Mouse (Mus musculus): ENCODE results near the gene Srpx2.

Srpx2 gene

GRCm38 (mm10) chrX:133908261-133908660, at the start of gene Srpx2:
Gene Srpx2 (plus strand): TSS chrX:133908426.
- no peak for DNase-seq (ENCODE audit: low read depth, low spot score)

GRCm38 (mm10) chrX:133869743-133870142, 38.5 kb upstream of the Srpx2 start:
- DNase-seq (ENCODE audit: low read depth, low spot score): peak; percentile 5

- DNase-seq (ENCODE audit: low read depth, low spot score): no peak
These were observed 20.9 kb upstream of the Srpx2 start for GRCm38 (mm10) chrX:133887308-133887707.

- DNase-seq (ENCODE audit: low read depth, low spot score): no peak
These were observed 20.1 kb upstream of the Srpx2 start for GRCm38 (mm10) chrX:133888111-133888510.

- DNase-seq (ENCODE audit: low read depth, low spot score): no peak
These were observed 10.1 kb upstream of the Srpx2 start, which contains the start of gene Tspan6 for GRCm38 (mm10) chrX:133898014-133898542. Gene Tspan6 (minus strand): TSS chrX:133898429.

- DNase-seq (ENCODE audit: low read depth, low spot score): no peak
These were observed 3.3 kb downstream of the Srpx2 start for GRCm38 (mm10) chrX:133911397-133912103.

- DNase-seq (ENCODE audit: low read depth, low spot score): no peak
These were observed 4.8 kb downstream of the Srpx2 start for GRCm38 (mm10) chrX:133913006-133913405.

GRCm38 (mm10) chrX:133914219-133914618, 6.0 kb downstream of the Srpx2 start:
- DNase-seq (ENCODE audit: low read depth, low spot score): no peak

- no peak for DNase-seq (ENCODE audit: low read depth, low spot score)
These were observed 13.0 kb downstream of the Srpx2 start for GRCm38 (mm10) chrX:133921187-133921586.

GRCm38 (mm10) chrX:133926760-133927159, 18.5 kb downstream of the Srpx2 start:
- peak; percentile 3 for DNase-seq (ENCODE audit: low read depth, low spot score)

- peak; percentile 43 for DNase-seq (ENCODE audit: low read depth, low spot score)
These were observed 23.2 kb downstream of the Srpx2 start for GRCm38 (mm10) chrX:133931302-133932013.

GRCm38 (mm10) chrX:133936605-133937225, 28.5 kb downstream of the Srpx2 start:
- DNase-seq (ENCODE audit: low read depth, low spot score): peak; percentile 6

GRCm38 (mm10) chrX:133939561-133939960, 31.3 kb downstream of the Srpx2 start:
- no peak for DNase-seq (ENCODE audit: low read depth, low spot score)

- DNase-seq (ENCODE audit: low read depth, low spot score): peak; percentile 59
These were observed 39.2 kb downstream of the Srpx2 start for GRCm38 (mm10) chrX:133947427-133947826.

- DNase-seq (ENCODE audit: low read depth, low spot score): no peak
These were observed 46.4 kb downstream of the Srpx2 start for GRCm38 (mm10) chrX:133954661-133955060.

GRCm38 (mm10) chrX:133960617-133961016, 52.4 kb downstream of the Srpx2 start:
- DNase-seq (ENCODE audit: low read depth, low spot score): peak; percentile 4

GRCm38 (mm10) chrX:133964615-133965014, 56.4 kb downstream of the Srpx2 start:
- DNase-seq (ENCODE audit: low read depth, low spot score): no peak

GRCm38 (mm10) chrX:133981231-133982002, 73.2 kb downstream of the Srpx2 start, which contains the start of gene Sytl4:
Gene Sytl4 (minus strand): TSS chrX:133981812.
- no peak for DNase-seq (ENCODE audit: low read depth, low spot score)
